Mouse (Mus musculus) cerebellum, adult 11 months (tissue): ENCODE measurements around the gene Chrna9.
"Not testable (repeated sequence)": the region's sequence is repeated elsewhere in the genome, so short reads cannot be mapped to it uniquely, and the experiment has no call there.

Source experiments
- DNase-seq: peaks from one replicate; pipeline ENCODE4 v3.0.0; 2022

The Chrna9 gene

DNA sequence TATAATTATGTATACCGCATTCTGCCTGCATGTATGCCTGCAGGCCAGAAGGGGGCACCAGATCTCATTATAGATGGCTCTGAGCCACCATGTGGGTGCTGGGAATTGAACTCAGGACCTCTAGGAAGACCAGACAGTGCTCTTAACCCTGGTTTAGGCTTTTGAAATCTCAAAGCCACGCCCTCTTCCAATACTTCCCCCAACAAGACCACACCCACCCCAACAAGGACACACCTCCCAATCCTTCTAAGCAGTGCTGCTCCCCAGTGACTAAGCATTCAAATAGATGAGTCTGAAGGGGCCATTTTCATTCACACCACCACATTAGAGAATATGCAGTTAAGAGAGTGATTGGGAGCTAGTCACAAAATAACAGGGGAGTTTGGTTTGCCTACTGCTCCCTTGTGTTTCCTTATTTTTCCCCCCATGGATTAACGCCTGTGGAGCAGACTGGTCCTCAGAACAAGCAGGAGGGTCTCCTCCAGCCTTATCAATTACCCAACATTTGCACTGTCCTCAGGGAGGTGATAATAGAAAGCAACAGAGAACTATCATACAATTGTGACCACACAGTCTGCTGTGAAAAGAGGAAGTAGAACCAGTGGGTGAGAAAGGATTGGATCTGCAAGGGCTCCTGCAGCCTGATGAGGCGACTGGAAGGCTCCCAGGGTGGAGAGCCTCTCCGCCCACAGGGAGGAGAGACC is 25.3 kb downstream of the Chrna9 start:
- DNase-seq = no peak

DNA sequence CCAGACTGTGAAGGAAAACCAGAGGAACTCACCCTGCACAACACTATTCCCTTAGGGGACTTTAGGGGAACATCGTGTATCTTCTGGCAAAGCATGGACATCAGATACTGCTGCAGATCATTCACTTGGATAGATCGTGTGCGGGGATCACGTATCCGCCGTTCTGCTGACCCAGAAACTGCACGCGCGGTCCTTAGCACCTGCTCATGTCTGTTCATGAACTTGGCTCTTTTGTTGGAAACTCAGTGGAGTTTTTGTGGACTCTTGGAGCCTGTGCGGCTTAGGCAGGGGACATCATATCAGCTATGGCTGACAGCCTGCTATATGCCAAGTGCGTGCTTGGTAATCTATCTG is 25.9 kb downstream of the Chrna9 start:
- DNase-seq = no peak

DNA sequence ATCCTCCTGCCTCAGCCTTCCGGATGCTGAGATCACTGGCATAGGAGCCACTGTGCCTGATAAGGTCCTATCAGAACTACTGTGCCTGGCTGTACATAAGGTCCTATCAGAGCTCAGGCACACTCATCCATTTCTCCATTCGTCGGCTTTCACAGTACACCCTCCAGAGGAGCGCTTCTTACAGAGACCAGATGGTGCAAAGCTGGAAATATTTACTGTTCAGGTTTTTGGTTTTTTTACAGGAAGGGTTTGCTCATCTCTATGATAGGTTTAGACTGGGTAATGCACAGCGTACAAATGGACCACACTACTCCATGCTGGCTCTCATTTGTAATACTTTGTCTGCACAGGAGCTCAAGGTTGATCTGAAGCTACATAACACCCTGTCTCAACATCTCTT is 28.6 kb downstream of the Chrna9 start:
- no peak for DNase-seq

DNA sequence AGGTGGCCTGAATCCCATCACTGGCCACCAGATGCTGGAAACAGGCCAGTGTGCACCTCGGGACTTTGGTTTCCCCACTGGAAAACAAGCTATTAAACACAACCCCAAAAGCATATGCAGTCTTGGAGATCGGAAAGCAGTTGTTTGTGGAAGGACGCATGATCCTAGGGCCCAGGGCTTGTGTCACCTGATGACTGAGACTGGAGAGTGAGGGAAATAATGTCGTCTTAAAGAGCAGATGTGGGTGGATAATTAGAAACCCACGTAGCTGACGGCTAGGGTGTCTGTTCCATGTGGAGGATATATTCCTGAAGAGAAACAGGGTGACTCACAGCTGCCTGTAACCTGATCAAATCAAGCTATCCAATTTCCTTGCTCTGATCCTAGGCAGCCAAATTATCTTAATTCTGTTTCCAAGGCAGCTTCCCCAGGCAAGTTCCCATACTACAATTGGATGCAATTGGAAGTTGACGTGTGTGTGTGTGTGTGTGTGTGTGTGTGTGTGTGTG is 31.1 kb downstream of the Chrna9 start:
- no peak for DNase-seq

DNA sequence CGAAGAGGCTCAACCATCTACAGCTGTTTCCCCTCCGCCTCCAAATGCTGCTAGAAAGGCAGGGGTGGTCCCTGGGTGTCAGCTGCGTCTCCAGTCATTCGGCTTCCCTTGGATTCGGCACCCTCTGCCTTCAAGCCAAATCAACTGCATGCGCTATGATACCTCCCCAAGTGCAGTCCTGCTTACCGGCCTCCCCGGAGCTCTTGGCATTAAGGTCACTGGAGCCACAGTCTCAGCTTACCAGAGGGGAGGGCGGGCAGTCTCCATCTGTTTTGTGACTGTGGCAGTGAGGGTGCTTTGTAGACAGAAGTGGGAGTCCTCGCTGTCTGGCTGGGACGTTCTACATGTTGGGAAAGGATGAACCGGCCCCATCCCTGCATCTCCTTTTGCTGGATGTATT is 32.4 kb downstream of the Chrna9 start:
- no peak for DNase-seq

DNA sequence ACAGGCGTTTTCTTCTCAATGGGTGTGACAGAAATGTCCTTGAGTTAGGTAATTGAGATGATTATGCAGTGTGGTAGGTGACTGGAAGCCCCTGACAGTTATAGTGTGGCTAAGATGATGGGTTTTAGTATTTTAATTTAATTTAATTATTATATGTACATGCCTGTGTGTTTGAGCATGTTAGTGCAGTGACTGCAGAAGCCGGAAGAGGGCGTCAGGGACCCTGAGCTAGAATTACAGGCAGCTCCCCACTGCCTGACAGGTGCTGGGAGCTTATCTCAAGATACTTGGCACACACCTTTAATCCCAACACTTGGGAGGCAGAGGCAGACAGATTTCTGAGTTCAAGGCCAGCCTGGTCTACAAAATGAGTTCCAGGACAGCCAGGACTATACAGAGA is 33.3 kb downstream of the Chrna9 start:
- DNase-seq = no peak

DNA sequence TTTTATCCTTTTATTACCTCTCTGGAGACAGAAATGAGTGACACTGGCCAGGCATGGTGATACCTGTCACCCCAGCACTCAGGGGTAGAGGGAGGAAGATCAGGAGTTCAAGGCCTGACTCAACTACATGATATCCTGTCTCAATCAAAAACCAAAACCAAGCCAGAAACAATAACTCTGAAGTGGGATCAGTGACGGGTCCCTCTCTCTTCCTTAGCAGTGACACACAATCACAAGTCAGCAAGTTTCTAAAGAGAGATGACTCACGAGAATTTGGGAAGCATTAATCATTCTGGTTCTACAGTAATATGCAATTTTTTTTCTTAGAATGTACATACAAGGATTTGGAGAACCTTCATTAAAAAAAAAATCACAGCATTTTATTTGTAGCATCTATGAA is 38.5 kb downstream of the Chrna9 start:
- DNase-seq = no peak

DNA sequence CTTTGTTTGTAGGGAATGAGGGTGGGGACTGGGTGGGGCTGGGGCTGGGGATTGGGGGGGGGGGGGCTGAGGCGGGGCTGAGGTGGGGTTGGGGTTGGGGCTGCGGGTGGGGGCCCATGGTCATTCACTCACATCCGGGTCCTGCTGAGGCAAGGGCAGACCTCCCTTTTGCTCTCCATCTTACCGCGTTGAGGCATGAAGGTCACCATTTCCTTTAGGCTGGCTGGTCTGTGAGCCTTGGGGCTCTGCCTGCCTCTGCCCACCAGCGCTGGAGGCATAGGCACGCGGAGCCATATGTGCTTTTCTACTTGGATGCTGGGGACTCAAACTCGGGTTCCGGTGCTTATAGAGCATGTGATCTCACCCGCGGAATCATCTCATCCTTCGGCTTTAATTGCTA is 41.0 kb downstream of the Chrna9 start:
- no peak for DNase-seq

DNA sequence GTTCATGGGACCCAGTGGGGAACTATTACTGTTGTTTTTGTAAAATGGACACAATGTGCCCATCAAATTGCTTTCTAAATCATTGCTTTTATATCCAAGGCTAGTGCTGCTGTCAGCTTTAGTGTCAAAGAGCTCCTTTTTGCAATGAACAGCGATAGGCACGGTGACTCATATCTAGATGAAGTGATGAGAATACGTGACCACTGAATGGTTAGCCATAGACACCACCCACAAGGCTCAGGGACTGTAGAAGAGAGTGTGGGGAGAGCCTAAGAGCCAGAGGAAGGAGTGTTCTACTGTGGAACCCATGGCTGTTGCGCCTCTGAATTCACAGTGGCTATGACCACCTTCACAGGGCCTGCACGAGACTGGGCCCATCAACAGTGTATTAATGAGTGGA is 51.7 kb downstream of the Chrna9 start:
- no peak for DNase-seq

DNA sequence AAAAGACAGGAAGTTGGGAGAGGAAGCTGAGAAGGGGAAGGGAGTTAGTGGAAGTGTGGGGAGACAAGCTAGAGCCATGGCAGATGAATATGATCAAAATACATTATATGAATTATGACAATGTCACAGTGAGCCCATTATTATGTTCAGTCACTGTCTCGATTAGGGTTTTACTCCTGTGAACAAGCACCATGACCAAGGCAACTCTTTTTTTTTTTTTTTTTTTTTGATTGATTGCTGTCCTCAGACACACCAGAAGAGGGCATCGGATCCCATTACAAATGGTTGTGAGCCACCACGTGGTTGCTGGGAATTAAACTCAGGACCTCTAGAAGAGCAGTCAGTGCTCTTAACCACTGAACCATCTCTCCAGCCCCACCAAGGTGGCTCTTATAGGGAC is 52.3 kb downstream of the Chrna9 start:
- DNase-seq = not testable (repeated sequence)

DNA sequence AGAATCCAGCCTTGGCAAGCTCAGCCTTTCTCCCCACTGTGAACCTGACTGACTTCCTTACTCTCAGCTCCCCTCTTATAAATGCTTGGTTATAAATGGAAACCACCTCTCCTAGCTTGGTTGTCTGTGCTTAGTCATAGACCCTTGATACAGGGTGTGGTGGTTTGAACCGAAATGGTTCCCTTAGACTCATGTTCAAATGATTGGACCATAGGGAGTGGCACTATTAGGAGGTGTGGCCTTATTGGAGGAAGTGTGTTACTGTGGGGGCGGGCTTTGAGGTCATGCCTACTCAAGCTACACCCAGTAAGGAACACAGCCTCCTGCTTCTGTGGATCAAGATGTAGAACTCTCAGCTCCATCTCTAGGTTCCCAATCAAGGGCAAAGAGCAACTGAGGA is 56.5 kb downstream of the Chrna9 start:
- no peak for DNase-seq

DNA sequence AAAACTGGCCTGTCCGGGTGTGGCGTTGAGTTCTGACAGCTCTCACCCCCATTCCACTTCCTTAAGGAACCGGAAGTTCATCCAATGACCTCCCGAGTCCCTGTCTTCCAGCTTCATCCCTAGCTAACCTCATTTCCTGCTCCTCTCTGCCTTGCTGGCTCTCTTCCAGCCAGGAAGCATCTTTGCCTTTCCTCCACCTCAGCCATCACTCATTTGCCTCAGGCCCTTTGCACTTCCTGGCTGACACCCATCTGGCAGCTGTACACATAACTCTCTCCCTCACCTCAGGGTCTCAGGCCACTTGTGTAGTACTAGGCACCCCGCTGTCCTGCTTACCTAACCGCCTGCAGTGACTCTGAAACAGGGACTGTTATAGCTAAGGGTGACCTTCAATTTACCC is 59.9 kb downstream of the Chrna9 start:
- no peak for DNase-seq

DNA sequence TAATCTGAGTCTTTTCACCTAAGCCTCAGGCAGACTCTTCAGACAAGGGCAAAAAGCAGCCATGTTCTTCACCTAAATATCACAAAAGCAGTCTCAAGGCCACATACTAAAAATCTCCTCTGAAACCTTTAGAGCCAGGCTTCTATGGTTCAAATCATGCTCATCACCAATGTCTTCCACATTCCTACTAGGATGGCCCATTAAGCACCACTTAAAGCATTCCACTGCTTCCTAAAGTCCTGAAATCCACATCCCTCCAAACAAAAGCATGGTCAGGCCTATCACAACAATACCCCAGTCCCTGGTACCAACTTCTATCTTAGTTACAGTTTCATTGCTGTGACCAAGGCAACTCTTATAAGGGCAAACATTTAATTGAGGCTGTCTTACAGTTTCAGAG is 63.1 kb downstream of the Chrna9 start:
- DNase-seq = no peak

DNA sequence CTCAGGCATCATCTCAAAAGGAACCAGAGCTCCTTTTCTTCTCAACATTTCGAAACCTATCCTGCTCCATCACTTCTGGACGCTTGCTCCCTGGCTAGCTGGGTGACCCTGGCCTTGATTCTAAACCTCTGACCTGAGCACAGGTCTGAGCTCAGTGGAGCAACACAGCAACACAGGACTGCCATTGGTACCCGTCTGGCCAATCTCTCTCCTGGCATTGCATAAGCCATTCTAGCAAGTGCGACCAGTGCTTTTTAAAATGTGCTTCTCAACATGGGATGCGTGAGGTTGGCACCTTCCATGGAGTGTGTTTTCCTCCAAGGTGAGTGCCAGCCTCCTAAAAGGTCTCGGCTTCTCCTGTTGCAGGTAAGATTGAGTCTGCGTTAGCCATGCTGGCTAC is 64.4 kb downstream of the Chrna9 start:
- no peak for DNase-seq

DNA sequence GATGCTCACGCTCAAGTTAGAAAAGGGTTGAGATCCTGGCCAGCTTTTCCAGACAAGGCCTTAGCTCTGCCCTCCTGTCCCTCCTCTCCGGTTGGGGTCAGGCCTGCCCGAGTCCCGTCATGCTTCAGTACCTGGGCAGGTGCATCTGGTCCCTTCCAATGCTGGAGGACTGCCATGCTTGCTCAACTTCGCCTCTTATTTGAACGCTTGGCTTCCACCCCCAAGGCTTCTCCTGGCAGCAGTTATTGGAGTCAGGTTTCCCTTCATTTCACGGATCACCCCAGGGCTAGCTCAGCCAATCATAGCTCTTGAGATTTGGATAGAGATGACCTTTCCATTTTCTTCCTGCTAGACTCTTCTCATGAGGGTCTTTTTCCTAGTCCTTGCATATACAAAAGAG is 65.4 kb downstream of the Chrna9 start:
- no peak for DNase-seq

DNA sequence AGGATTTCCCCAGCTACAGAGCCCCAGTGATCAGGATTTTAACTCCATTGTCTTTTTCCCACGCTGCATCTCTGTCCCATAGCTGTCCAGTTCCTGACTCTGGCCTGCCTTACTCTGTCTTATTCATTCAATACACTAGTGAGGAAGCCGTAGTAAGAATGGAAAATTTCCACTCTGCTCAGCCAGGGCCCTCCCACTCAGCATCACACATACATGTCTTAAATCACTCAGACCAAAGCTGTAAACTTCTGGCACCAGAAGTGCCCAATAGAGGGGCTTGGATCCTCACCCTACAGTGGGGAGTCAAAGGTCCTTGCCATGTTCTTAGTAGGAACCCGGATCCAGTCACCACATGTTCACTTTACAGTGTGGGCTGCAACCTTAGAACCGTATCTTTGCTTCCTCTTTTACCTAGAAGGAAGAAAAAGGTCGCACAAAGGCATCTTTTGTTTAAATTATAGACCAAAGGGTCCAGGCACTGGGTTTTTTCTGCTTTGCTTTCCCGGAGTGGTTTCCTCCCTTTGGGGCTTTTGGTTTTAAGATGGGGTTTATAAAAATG is 65.9 kb downstream of the Chrna9 start:
- no peak for DNase-seq

DNA sequence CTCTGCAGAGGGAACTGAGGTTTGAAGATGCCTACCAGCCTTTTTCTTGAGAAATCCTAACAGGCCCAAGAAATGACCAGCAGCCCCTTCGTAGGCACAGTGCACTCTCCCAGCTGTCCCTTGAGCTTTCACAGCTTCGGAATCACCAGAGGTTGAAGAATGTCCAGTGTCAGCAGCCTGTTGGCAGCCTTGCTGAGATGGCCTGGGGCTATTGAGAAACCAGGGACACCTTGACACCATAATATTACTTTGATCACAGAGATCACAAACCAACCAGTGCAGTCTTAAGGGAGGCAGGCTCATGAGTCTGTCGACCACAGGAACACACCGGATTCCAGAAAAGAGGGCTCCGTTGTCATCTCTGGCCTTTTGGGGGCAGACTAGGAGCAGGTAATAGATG is 66.5 kb downstream of the Chrna9 start:
- no peak for DNase-seq

DNA sequence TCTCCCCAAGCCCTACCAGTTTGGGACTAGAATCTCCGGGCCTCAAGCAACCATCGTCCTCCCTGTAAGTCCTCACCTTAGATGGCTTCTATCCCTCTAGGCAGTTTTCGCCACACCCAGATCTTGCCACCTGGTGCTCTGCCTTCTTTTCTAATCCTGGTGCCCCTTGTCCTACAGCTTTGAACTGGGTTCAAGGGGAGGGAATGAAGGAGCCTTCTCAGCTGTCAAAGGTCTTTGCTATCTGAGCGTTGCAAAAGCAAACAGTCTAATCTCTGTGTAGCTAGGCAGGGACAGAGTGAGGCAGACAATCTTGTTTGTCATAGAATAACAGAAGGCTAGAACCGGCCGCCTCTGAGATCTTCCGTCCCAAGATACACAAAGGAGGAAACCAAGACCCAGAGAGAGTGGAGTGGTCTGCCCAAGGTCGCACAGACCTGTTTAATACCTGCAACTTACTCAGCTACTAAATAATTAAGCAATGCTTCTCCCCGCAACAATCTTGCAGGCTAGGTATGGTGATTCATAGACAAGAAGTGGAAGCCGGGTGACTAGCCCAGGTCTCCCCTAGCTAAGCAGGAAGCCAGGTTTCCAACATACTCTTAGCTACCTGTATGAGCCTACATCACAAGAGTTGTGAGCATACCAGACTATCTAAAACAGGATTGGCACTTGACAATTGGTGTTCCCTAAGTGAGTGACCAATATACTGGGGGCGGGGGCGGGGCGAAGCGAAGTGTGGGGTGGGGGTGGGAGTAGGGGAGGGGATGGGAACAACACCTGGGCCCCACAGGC is 69.6 kb downstream of the Chrna9 start, which contains the start of gene 9130230L23Rik:
Gene 9130230L23Rik (minus strand): TSS at position 152 of the 792 bp plus-strand sequence.
- DNase-seq = no peak

DNA sequence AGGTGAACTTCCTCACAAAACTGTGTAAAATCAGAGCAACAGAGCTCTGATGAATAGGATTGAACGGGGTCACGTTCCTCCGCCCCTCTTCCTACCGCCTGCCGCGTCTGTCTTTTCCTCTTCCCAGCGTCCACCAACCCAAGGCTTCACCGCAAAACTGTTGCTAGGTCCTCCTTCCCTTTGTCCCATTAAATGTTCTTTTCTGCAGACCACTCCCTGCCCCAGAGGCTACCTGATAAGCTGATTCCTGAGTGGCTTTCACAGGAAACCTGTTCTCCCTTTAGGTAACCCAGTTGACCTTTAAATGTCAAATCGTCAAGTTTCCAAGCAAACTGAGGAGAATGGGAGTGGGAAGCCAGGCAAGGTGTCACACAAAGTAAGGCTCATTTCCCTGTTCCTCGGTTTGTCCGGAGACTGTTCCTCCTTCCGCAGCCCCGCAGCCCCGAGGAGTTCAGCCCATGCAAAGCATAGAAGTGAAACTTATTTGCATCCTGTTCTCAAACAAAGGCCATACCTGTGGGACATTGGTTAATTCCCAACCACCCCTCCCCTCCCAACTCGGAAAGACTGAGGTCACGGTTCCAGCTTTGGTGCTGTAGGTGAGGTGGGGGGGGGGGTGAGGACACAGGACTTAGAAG is 70.4 kb downstream of the Chrna9 start:
- DNase-seq = no peak

DNA sequence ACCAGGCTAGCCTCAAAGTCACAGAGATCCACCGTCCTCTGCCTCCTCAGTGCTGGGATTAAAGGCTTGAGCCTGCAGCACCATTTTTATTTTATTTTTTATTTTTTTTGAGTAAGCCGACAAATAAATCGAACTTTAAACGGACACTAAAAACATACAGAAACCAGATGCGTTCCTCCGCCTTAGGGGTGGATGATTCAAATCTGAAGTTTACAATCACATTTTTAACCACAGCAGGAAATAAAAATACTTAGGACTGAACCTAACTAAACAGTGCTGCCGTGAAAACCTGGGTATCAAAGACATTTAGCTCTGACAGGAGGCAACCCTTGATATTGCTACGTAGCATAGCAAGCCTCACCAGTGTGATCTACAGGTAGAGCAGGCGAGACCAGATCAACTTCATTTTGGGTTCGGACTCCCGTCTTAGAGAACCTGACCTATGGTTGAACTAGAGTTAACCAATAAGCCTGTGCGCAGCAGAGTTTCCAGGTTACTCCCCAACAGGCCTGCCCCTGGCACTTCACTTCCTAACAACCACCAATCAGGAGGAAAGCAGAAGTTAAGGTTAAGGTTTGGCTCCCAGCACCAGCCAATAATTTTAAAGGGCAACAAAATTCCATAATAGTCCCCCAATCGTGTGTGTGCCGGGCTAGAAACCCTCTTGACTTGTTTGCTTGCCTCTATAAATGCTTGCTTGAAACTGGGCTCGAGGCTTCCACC is 73.7 kb downstream of the Chrna9 start:
- no peak for DNase-seq

DNA sequence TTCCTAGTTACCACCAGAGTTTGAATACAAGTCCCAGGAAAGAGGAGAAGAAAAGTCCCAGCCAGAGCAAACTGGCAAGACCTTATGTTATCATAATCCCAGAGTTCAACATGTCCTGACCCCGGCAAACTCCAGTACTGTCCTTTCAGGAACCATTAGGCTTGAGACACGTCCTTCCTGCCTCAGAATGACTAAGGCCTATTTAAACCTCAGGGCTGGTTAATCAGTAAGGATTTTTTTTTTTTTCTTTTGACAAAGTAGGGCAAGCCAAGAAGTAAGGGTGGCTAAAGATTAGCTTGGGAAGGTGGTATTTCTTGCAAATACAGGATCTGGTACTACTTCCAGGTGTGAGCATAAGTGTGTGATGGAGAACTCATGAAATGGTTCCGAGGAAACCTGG is 79.3 kb downstream of the Chrna9 start:
- DNase-seq = no peak

DNA sequence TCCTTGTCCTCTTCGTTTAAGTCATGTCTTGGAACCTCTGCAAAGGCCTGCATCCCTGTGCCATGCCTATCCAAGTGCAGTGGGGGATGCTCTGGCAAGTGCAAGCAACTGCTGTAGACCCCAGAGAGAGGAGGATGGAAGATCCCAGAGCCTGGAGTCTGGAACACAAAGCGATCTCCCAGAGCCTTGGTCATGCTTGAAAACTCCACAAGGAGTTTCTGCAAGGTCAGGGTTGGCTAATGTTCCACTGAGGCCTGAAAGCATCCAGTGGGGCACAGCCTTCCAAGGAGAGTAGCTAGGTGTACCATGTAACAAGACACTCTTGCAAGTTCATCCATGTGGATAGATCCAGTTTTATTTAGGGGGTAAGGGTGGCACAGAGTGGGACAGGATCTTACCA is 79.7 kb downstream of the Chrna9 start:
- no peak for DNase-seq

DNA sequence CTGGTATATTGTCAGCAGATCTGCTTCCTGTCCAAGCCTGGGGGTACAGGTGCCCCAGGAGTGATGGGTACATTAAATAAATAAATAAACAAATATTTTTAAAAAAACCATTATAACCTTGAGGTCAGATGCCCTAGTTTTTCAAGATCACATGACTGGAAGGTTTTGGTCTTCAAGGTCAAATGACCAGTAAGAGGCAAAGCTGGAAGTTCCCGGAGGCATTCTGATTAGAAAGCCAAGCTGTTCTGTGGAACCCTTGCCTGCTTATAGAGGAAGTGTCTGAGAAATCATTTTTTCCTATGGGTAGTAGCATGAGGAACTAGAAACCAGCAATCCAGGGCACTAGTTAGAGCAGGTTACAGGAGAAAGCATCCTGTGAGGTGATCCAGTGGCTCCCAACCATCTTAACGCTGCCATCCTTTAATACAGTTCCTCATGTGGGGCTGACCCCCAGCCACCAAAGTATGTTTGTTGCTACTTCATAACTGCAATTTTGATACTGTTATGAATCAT is 80.8 kb downstream of the Chrna9 start:
- DNase-seq = no peak
